Mouse (Mus musculus): Measurements from ENCODE around the gene Fam184b. TPM values are rescaled to one million over a fixed set of nuclear protein-coding genes. Genes with fewer than 3 reads are reported as not detected.
"Not testable (repeated sequence)": the region's sequence is repeated elsewhere in the genome, so short reads cannot be mapped to it uniquely, and the experiment has no call there.

Gene Fam184b
- total and polyA plus RNA-seq, 3 experiments: not detected

DNA sequence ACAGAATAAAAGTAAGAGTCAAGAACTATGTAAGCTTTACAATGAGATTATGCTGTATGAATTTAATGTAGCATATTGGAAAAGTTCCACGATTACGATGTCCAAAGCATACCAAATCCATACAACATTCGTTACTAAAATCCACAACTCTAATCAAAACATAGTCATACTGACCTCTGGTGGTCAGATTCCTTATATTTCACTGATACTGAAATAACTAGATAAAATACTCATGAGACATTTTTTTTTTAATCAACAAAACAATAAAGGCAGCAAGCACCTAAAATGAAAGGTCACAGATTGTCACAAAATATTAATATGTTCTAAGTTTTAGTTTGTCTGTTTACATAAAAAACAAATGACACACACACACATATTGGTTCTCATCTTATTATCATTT is 28.9 kb upstream of the Fam184b start:
- peaks cover 22% of the 10 kb centered on the region for H3K79me2 ChIP-seq (replicated peaks; ENCODE audit: control insufficient read depth, extremely low read depth, insufficient read depth, poor library complexity, severe bottlenecking)
- peaks cover 0 to 7% of the 10 kb centered on the region in 2 experiments for H3K36me3 ChIP-seq (replicated peaks in 1 of 2; ENCODE audit: control insufficient read depth in 1 of 2, insufficient read depth in 1 of 2, low read length in 1 of 2)
- peak; percentile 64 for DNase-seq (ENCODE audit: extremely low read depth)
- no peaks in the 10 kb centered on the region for H3K9me3 ChIP-seq (replicated peaks; ENCODE audit: low read length)
- no peak overlapping the region for H3K27ac ChIP-seq (ENCODE audit: insufficient read depth, low read depth)
- peak overlapping the region in 2 of 3 experiments; percentile 87 to 90 for H3K4me3 ChIP-seq (replicated peaks in 1 of 3; ENCODE audit: low read depth in 2 of 3, low read length in 2 of 3, poor library complexity in 1 of 3)
- H3K4me1 ChIP-seq (ENCODE audit: control insufficient read depth in 1 of 2, insufficient read depth in 2 of 2): peaks cover 0 to 11% of the 10 kb centered on the region in 2 experiments; a peak in 1 of 4 replicates
- dilution Hi-C loops (cut with MboI; ENCODE audit: extremely low pct_ligation_motif_present, extremely low pct_unique_long_range_greater_than_20kb, low sequenced_read_pairs): no loop called here
- H3K4me2 ChIP-seq (ENCODE audit: insufficient read depth, low read depth, poor library complexity, severe bottlenecking): no peak overlapping the region; the same call in 1 of the 2 replicates
- no peak overlapping the region for H3K9ac ChIP-seq (ENCODE audit: insufficient read depth, low read depth)
- in situ Hi-C loops (cut with MboI; ENCODE audit: low pct_ligation_motif_present, low pct_unique_long_range_greater_than_20kb, low sequenced_read_pairs): loop anchor here (5.0 to 10.0 kb wide), 2 partner anchors 136 to 194 kb away; no protein-coding TSS in a partner anchor
- H3K27me3 ChIP-seq (replicated peaks): no peaks in the 10 kb centered on the region
- no peak for TF ChIP-seq MAFK (IDR thresholded peaks at IDR 0.05; ENCODE audit: insufficient replicate concordance, low read length)
- no peak for TF ChIP-seq ZKSCAN1 (IDR thresholded peaks at IDR 0.05; ENCODE audit: borderline replicate concordance, low read depth, low read length)
- TF ChIP-seq CHD2 (IDR thresholded peaks at IDR 0.05; ENCODE audit: low read length): no peak
- TF ChIP-seq CTCF (conservative IDR thresholded peaks at IDR 0.05 in 1 of 2, IDR thresholded peaks at IDR 0.05 in 1 of 2; ENCODE audit: low read depth in 2 of 2, low read length in 2 of 2): peak in 1 of 2 experiments; percentile 68; a peak in 3 of 4 replicates
- TF ChIP-seq ZC3H11A (IDR thresholded peaks at IDR 0.05; ENCODE audit: low read depth, low read length): no peak
- TF ChIP-seq RCOR1 (conservative IDR thresholded peaks at IDR 0.05; ENCODE audit: low read depth, low read length): no peak
- no peak for TF ChIP-seq NELFE (IDR thresholded peaks at IDR 0.05; ENCODE audit: low read depth, low read length)
- TF ChIP-seq ZMIZ1 (IDR thresholded peaks at IDR 0.05; ENCODE audit: low read depth, low read length): no peak
- TF ChIP-seq RAD21 (IDR thresholded peaks at IDR 0.05; ENCODE audit: low read depth, low read length): peak; percentile 72
- peak; percentile 64; the same call in 1 of the 2 replicates for TF ChIP-seq ZNF384 (IDR thresholded peaks at IDR 0.05; ENCODE audit: low read depth, low read length)
- no peak for TF ChIP-seq POLR2AphosphoS2 (IDR thresholded peaks at IDR 0.05; ENCODE audit: low read depth, low read length)
- TF ChIP-seq MXI1 (IDR thresholded peaks at IDR 0.05; ENCODE audit: low read depth, low read length): no peak
- TF ChIP-seq TCF12 (IDR thresholded peaks at IDR 0.05; ENCODE audit: low read depth, low read length): no peak
- TF ChIP-seq USF2 (conservative IDR thresholded peaks at IDR 0.05; ENCODE audit: low read depth, low read length): no peak
- TF ChIP-seq MYC (IDR thresholded peaks at IDR 0.05; ENCODE audit: low read depth, low read length): no peak
- no peak for TF ChIP-seq SIN3A (IDR thresholded peaks at IDR 0.05; ENCODE audit: low read length)
- no peak for TF ChIP-seq GABPA (IDR thresholded peaks at IDR 0.05; ENCODE audit: insufficient replicate concordance, low read depth, low read length)
- no peak for TF ChIP-seq IRF4 (IDR thresholded peaks at IDR 0.05; ENCODE audit: low read depth, low read length)
- no peak for TF ChIP-seq HCFC1 (IDR thresholded peaks at IDR 0.05; ENCODE audit: low read depth, low read length)
- no peak for TF ChIP-seq UBTF (IDR thresholded peaks at IDR 0.05; ENCODE audit: low read depth, low read length)
- TF ChIP-seq SMC3 (IDR thresholded peaks at IDR 0.05; ENCODE audit: low read depth, low read length): peak; percentile 54

DNA sequence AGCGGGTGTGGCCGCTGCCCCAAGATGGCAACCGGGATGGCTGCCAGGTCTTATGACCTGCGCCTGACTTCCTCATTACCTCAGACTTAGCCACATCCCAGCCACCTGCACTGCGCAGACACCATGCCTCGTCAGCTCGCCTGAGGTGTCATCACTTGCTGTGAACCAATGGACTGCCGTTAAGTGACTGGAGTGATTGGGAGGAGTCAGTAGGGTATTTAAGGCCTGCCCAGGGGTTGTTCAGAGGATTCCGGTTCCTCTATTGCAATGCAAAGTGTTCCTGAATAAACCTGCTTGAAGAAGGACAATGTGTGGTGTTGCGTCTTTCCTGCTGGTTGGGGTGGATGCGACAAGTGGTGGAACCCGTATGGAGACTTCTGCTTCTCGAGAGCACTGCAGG is 19.0 kb upstream of the Fam184b start:
- dilution Hi-C loops (cut with MboI; ENCODE audit: extremely low pct_ligation_motif_present, extremely low pct_unique_long_range_greater_than_20kb, low sequenced_read_pairs); H3K36me3 ChIP-seq (replicated peaks in 1 of 2; ENCODE audit: control insufficient read depth in 1 of 2, insufficient read depth in 1 of 2, low read length in 1 of 2); in situ Hi-C loops (cut with MboI; ENCODE audit: low pct_ligation_motif_present, low pct_unique_long_range_greater_than_20kb, low sequenced_read_pairs): not testable (repeated sequence)

More for the DNA sequence above, 19.0 kb upstream of the Fam184b start:
- not testable (repeated sequence) for H3K79me2 ChIP-seq (replicated peaks; ENCODE audit: control insufficient read depth, extremely low read depth, insufficient read depth, poor library complexity, severe bottlenecking); H3K27me3 ChIP-seq (replicated peaks); H3K9ac ChIP-seq (ENCODE audit: insufficient read depth, low read depth); H3K27ac ChIP-seq (ENCODE audit: insufficient read depth, low read depth); H3K4me3 ChIP-seq (replicated peaks in 1 of 3; ENCODE audit: low read depth in 2 of 3, low read length in 2 of 3, poor library complexity in 1 of 3); DNase-seq (ENCODE audit: extremely low read depth); H3K9me3 ChIP-seq (replicated peaks; ENCODE audit: low read length); H3K4me2 ChIP-seq (ENCODE audit: insufficient read depth, low read depth, poor library complexity, severe bottlenecking); H3K4me1 ChIP-seq (ENCODE audit: control insufficient read depth in 1 of 2, insufficient read depth in 2 of 2)
